Mouse (Mus musculus): ENCODE data around the gene Eps15l1. TPM values are rescaled to one million over a fixed set of nuclear protein-coding genes. Genes with fewer than 3 reads are reported as not detected.

Gene Eps15l1
- polyA plus RNA-seq (2014; fragmentation: Nextera tagmentation; extraction: Ambion mirVana), result 59.3 and 60.5 TPM in 2 replicates

DNA sequence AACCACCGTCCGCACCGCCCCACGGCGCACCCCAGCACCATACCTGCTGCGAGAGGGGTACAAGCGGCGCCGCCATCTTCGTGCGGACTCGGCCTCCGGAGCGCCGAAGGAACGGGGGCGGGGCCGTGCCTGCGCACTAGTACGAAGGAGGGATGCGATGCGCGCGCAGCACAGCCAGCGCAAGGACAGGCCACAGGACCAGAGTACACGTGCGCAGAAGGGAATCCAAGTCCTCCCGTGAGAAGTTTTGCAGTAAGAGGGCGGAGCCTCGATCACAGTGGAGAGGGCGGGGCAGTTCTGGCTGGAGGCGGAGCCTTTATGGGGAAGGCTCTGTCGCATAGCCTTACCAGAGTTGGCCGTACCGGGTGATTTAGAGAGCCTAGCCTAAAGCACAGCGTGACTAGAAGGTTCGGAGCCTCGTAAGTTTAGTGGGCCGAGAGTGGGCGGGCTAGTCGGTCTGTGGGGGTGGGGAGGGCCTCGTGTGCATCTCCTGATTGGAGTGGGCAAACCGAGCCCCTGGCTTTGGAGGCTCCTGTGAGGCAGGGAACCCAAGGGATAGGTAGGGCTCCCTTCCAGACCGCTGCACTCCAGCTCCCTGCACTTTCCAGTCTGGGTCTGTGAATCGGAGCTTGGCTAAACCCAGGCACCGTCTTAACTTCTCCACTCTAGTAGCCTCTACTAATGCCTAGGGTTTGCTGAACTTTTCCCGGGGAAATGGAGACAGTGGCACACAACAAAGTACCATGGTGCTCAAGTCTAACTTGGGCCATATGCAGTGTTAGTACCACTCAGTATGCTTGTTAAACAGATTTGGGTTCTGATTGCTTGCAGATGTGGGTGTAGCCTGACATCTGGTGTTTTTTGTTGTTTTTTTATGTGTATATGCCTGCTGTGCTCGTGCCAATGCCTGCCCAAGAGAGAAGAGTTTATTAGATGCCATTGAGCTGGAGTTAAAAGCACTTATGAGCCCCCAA is at the start of gene Eps15l1:
Gene Eps15l1, minus strand, starts transcription at position 99 of the 974 bp plus-strand sequence.
- peak within 1 kb of the TSS; percentile 86 for H3K9ac ChIP-seq
- WGBS, result 1% methylated on average over 48 of the region's 48 CpGs

DNA sequence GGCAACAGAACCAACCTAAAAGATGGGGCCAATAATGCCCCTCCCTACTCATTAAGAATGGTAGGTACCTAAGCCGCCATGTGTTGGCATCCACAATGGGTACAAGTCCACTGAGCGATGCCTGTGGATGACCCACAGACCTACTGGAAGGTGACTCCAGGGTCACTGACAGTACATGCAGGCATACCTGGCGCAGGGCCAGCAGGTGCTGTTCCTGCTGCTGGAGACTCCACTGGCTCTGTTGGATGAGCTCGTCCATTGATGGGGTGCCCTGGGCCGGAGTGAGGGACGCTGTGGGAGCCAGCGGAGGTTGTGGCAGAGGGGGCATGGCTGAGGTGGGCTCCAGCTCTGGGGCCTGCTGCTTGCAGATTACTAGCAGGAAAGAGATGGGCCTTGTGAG is 49.4 kb upstream of the Eps15l1 start:
- no peak for ATAC-seq (ENCODE audit: low FRiP score)
- 91% methylated on average over 7 of the region's 7 CpGs for WGBS
- Histone ChIP-seq H3K27me3 (ENCODE audit: control insufficient read depth, insufficient read depth, low read length) (no peaks in the 10 kb centered on the region), H3K9ac (no peak overlapping the region), H3K4me2 (replicated peaks) (no peak overlapping the region), H3K36me3 (replicated peaks; ENCODE audit: control insufficient read depth, insufficient read depth) (peaks cover 77% of the 10 kb centered on the region), H3K27ac (no peak overlapping the region), H3K9me3 (ENCODE audit: control insufficient read depth, low read length) (no peaks in the 10 kb centered on the region), H3K4me3 (replicated peaks; ENCODE audit: low read length) (no peak overlapping the region), H3K4me1 (replicated peaks; ENCODE audit: control insufficient read depth, insufficient read depth, low read length) (peaks cover 13% of the 10 kb centered on the region)
- no peak for DNase-seq (ENCODE audit: low spot score)

More for the DNA sequence above, at the start of gene Eps15l1:
- Histone ChIP-seq H3K27ac (peak within 1 kb of the TSS; percentile 86), H3K4me1 (replicated peaks; ENCODE audit: control insufficient read depth, insufficient read depth, low read length) (peaks cover 28% of the 10 kb centered on the region), H3K4me3 (replicated peaks; ENCODE audit: low read length) (peak within 1 kb of the TSS; percentile 72), H3K9me3 (ENCODE audit: control insufficient read depth, low read length) (no peaks in the 10 kb centered on the region), H3K36me3 (replicated peaks; ENCODE audit: control insufficient read depth, insufficient read depth) (peaks cover 5% of the 10 kb centered on the region; the same call in 1 of the 2 replicates), H3K4me2 (replicated peaks) (peak within 1 kb of the TSS; percentile 68), H3K27me3 (ENCODE audit: control insufficient read depth, insufficient read depth, low read length) (no peaks in the 10 kb centered on the region)
- ATAC-seq (ENCODE audit: low FRiP score) (peak; percentile 98), DNase-seq (ENCODE audit: low spot score) (peak; percentile 97)

DNA sequence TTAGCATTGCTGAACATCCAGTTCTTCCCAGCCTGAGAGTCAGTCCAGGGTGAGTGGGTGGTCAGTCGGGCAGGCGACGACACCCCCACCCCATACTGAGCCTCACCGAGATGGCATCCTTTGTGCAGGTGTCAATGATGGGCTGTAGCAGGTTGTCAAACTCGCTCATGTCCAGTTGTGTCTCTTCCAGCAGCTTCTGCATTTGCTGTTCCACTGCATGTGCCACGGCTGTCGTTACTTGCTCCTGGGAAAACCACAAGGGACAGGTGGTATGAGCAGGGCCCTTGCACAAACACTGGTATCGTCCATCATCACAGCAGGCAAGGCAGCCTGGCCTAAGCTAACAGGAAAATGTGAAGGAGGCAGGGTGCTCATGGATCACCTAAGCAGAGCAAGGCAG is 48.7 kb upstream of the Eps15l1 start:
- WGBS, result 95% methylated on average over 8 of the region's 8 CpGs
- DNase-seq (ENCODE audit: low spot score), result no peak
- no peak for ATAC-seq (ENCODE audit: low FRiP score)

DNA sequence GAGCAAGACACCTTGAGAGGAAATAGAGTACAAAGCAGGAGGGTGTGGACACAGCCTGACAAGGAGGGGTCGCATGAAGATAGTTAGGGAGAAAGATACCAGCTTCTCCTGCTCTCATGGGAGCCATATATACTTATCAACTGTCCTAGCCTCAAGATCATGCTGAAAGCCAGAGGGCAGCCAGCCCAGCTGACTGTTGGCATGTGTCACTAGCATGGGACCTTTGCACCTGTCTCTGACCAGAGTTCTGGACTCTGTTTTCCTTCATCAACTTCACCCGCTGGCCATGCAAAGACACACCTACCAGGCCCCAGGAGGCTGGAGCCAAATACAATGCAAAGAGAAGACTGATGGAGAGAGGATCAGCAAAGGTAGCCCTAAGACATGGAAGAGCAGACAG is 48.0 kb upstream of the Eps15l1 start:
- no peaks in the 10 kb centered on the region for H3K9me3 ChIP-seq (ENCODE audit: control insufficient read depth, low read length)
- no peak overlapping the region for H3K4me2 ChIP-seq (replicated peaks)
- H3K27ac ChIP-seq, result no peak overlapping the region
- H3K4me1 ChIP-seq (replicated peaks; ENCODE audit: control insufficient read depth, insufficient read depth, low read length), result peaks cover 10% of the 10 kb centered on the region
- no peak overlapping the region for H3K4me3 ChIP-seq (replicated peaks; ENCODE audit: low read length)
- peaks cover 91% of the 10 kb centered on the region for H3K36me3 ChIP-seq (replicated peaks; ENCODE audit: control insufficient read depth, insufficient read depth)
- no peak overlapping the region for H3K9ac ChIP-seq
- DNase-seq (ENCODE audit: low spot score), result no peak
- no peaks in the 10 kb centered on the region for H3K27me3 ChIP-seq (ENCODE audit: control insufficient read depth, insufficient read depth, low read length)
- WGBS, result 91% methylated on average over 2 of the region's 2 CpGs
- no peak for ATAC-seq (ENCODE audit: low FRiP score)

More for the DNA sequence above, 48.7 kb upstream of the Eps15l1 start:
- Histone ChIP-seq H3K27me3 (ENCODE audit: control insufficient read depth, insufficient read depth, low read length) (no peaks in the 10 kb centered on the region), H3K36me3 (replicated peaks; ENCODE audit: control insufficient read depth, insufficient read depth) (peaks cover 84% of the 10 kb centered on the region), H3K9me3 (ENCODE audit: control insufficient read depth, low read length) (no peaks in the 10 kb centered on the region), H3K27ac (no peak overlapping the region), H3K4me2 (replicated peaks) (no peak overlapping the region), H3K4me3 (replicated peaks; ENCODE audit: low read length) (no peak overlapping the region), H3K4me1 (replicated peaks; ENCODE audit: control insufficient read depth, insufficient read depth, low read length) (peaks cover 12% of the 10 kb centered on the region), H3K9ac (no peak overlapping the region)

DNA sequence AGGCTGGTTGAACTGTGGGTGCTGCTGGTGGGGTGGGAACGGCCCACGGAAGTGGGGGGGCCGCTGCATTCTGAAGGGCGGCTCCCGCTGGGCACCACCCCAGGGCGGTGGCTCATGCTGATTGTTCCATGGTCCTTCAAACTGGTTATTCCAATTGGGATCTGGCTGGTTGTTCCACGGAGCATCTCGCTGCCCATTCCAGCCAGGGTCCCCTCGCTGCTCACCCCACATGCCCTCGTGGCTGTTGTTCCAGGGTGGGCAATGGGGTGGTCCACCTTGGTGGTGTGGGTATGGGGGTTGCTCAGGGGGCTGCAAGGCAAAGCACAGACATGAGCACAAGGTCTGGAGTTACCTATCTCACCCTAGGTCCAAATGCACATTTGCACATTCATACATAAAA is 43.0 kb upstream of the Eps15l1 start:
- peaks cover 100% of the 10 kb centered on the region for H3K36me3 ChIP-seq (replicated peaks; ENCODE audit: control insufficient read depth, insufficient read depth)
- no peak overlapping the region for H3K9ac ChIP-seq
- H3K27me3 ChIP-seq (ENCODE audit: control insufficient read depth, insufficient read depth, low read length), result no peaks in the 10 kb centered on the region
- H3K9me3 ChIP-seq (ENCODE audit: control insufficient read depth, low read length), result no peaks in the 10 kb centered on the region
- H3K27ac ChIP-seq, result no peak overlapping the region
- no peak for DNase-seq (ENCODE audit: low spot score)
- H3K4me2 ChIP-seq (replicated peaks), result no peak overlapping the region
- no peaks in the 10 kb centered on the region for H3K4me1 ChIP-seq (replicated peaks; ENCODE audit: control insufficient read depth, insufficient read depth, low read length)
- no peak overlapping the region for H3K4me3 ChIP-seq (replicated peaks; ENCODE audit: low read length)
- 95% methylated on average over 10 of the region's 10 CpGs for WGBS
- no peak for ATAC-seq (ENCODE audit: low FRiP score)

DNA sequence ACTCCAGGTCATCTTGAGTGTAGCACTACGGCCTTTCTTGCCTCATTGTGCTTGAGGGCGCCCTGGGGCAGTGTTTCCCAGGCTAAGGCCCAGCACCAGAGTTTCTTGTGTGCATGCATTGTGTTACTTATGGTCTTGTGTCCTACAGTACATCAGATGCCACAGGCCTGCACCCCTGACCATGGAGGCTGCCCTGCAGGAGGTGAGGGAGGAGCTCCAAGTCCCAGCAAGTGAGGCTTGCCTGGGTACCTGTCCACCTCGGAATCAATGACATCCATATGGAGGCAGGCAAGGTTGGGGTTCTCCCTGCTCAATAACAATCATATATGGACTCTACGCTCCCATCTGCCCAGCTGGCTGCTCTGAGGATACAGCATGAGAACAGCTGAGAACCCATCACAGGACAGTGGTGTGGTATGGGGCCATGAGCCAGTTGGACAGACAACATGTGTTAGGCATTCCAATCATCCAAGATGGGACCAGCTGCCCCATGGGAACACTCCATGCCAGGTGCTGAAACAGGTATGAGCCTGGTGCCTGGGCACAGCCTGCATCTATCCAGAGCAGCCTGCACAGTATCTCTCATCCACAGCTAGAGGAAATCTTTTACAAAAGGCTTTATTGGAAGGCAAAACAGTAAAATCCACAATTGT is 38.7 kb upstream of the Eps15l1 start:
- H3K27ac ChIP-seq, result no peak overlapping the region
- H3K9me3 ChIP-seq (ENCODE audit: control insufficient read depth, low read length), result no peaks in the 10 kb centered on the region
- H3K36me3 ChIP-seq (replicated peaks; ENCODE audit: control insufficient read depth, insufficient read depth), result peaks cover 77% of the 10 kb centered on the region
- no peak for ATAC-seq (ENCODE audit: low FRiP score)
- H3K27me3 ChIP-seq (ENCODE audit: control insufficient read depth, insufficient read depth, low read length), result no peaks in the 10 kb centered on the region
- WGBS, result 88% methylated on average over 4 of the region's 4 CpGs
- no peak overlapping the region for H3K4me3 ChIP-seq (replicated peaks; ENCODE audit: low read length)
- no peak overlapping the region for H3K4me2 ChIP-seq (replicated peaks)
- H3K9ac ChIP-seq, result no peak overlapping the region
- no peaks in the 10 kb centered on the region for H3K4me1 ChIP-seq (replicated peaks; ENCODE audit: control insufficient read depth, insufficient read depth, low read length)
- no peak for DNase-seq (ENCODE audit: low spot score)

DNA sequence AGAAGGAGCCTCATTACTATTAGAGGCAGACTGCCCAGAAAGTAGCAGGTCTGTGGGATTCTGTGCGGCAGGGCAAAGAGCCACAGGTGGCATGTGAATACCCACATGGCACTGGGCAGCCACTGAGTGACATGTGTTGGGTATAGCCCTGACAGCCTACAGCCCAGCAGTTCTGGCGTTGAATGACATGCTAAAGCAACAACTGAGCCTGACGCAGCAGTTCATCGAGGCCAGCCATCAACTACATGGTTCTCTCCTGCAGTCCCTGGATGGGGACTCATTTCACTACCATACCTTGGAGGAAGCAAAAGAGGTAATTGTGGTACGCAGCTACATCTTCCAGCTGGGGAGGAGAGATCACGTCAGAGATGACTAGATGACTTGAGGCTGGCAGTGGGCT is 37.2 kb upstream of the Eps15l1 start:
- Histone ChIP-seq H3K4me2 (replicated peaks) (no peak overlapping the region), H3K4me3 (replicated peaks; ENCODE audit: low read length) (no peak overlapping the region), H3K27ac (no peak overlapping the region), H3K4me1 (replicated peaks; ENCODE audit: control insufficient read depth, insufficient read depth, low read length) (no peaks in the 10 kb centered on the region), H3K9ac (no peak overlapping the region), H3K27me3 (ENCODE audit: control insufficient read depth, insufficient read depth, low read length) (no peaks in the 10 kb centered on the region), H3K9me3 (ENCODE audit: control insufficient read depth, low read length) (no peaks in the 10 kb centered on the region), H3K36me3 (replicated peaks; ENCODE audit: control insufficient read depth, insufficient read depth) (peaks cover 77% of the 10 kb centered on the region)
- DNase-seq (ENCODE audit: low spot score) (no peak), ATAC-seq (ENCODE audit: low FRiP score) (no peak)
- 88% methylated on average over 6 of the region's 6 CpGs for WGBS

DNA sequence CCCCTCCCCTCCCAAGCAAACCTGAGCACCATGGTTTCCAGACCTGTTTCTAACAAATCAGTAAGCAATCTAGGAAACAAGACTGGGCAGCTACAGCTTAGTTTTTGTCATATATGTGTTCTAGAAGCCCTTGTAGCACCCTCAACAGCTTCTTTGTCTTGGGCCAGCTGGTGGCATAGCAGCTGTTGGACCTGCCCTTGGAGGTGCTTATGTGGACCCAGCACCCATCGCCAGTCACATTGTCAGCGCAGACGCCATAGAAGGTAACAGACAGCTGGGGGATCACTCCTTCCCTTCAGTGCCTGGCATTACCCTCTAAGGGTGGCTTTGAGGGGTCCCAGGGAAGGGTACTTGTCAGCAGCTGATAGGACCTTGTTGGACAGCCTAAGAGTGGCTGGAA is 36.5 kb upstream of the Eps15l1 start:
- WGBS, result 93% methylated on average over 3 of the region's 3 CpGs
- Histone ChIP-seq H3K9ac (no peak overlapping the region), H3K9me3 (ENCODE audit: control insufficient read depth, low read length) (no peaks in the 10 kb centered on the region), H3K4me2 (replicated peaks) (no peak overlapping the region), H3K36me3 (replicated peaks; ENCODE audit: control insufficient read depth, insufficient read depth) (peaks cover 77% of the 10 kb centered on the region), H3K4me3 (replicated peaks; ENCODE audit: low read length) (no peak overlapping the region), H3K27ac (no peak overlapping the region), H3K27me3 (ENCODE audit: control insufficient read depth, insufficient read depth, low read length) (no peaks in the 10 kb centered on the region), H3K4me1 (replicated peaks; ENCODE audit: control insufficient read depth, insufficient read depth, low read length) (no peaks in the 10 kb centered on the region)
- DNase-seq (ENCODE audit: low spot score) (no peak), ATAC-seq (ENCODE audit: low FRiP score) (no peak)

DNA sequence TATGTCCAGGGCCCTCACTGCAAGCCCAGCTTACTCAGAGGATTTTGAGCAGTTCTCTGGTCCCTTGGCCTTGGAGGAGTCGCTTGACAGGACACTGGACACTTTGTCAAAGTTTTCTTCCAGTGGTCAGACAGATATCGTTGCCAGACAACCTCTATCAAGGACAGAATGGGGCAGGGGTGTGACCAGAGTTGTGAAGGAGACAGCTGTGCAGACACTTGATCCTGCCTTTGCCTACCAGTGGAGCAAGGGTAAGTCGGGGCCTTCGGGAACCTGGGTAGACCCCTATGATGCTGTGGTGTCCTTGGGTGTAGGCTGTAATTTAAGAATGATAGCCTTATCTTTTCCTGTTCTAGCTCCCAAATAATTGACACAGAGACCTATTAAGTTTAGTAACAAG is 34.1 kb upstream of the Eps15l1 start:
- WGBS, result 96% methylated on average over 4 of the region's 4 CpGs
- Histone ChIP-seq H3K9ac (no peak overlapping the region), H3K4me1 (replicated peaks; ENCODE audit: control insufficient read depth, insufficient read depth, low read length) (no peaks in the 10 kb centered on the region), H3K4me2 (replicated peaks) (no peak overlapping the region), H3K9me3 (ENCODE audit: control insufficient read depth, low read length) (no peaks in the 10 kb centered on the region), H3K4me3 (replicated peaks; ENCODE audit: low read length) (no peak overlapping the region), H3K27ac (no peak overlapping the region), H3K36me3 (replicated peaks; ENCODE audit: control insufficient read depth, insufficient read depth) (peaks cover 75% of the 10 kb centered on the region), H3K27me3 (ENCODE audit: control insufficient read depth, insufficient read depth, low read length) (no peaks in the 10 kb centered on the region)
- DNase-seq (ENCODE audit: low spot score), result no peak
- ATAC-seq (ENCODE audit: low FRiP score), result no peak

All from hindbrain, embryonic 14.5 days (tissue).